Mouse (Mus musculus) liver, adult 2 months (tissue): Measurements from ENCODE around the gene Clmp. TPM values are rescaled to one million over a fixed set of nuclear protein-coding genes. Genes with fewer than 3 reads are reported as not detected.
"Not testable (repeated sequence)": the region's sequence is repeated elsewhere in the genome, so short reads cannot be mapped to it uniquely, and the experiment has no call there.

Experiments used
- DNase-seq: peaks from one replicate; pipeline ENCODE4 v3.0.0-alpha.2; 2011; ENCODE audit warnings: low read depth, low spot score; ENCODE audit errors: extremely low read depth
- H3K27ac ChIP-seq: fragments of 200-500 bp; replicated peaks from 2 replicates; pipeline ENCODE4 v1.5.1; 2012; ENCODE audit warnings: low read depth, mild to moderate bottlenecking, control low read depth, inconsistent platforms, low read length; ENCODE audit not compliant: insufficient read depth
- H3K27me3 ChIP-seq: fragments of 200-500 bp; 2 replicates; pipeline ENCODE4 v1.6.1; 2012; ENCODE audit warnings: mild to moderate bottlenecking, moderate library complexity, low read length, inconsistent platforms; ENCODE audit not compliant: control insufficient read depth, insufficient read depth
- H3K36me3 ChIP-seq: fragments of 200-500 bp; 2 replicates; pipeline ENCODE4 v1.6.1; 2012; ENCODE audit warnings: low read length, inconsistent platforms; ENCODE audit not compliant: control insufficient read depth, insufficient read depth
- H3K4me1 ChIP-seq: fragments of 200-500 bp; 2 replicates; pipeline ENCODE4 v1.6.1; 2011; ENCODE audit warnings: low read length; ENCODE audit not compliant: control insufficient read depth, insufficient read depth
- H3K4me3 ChIP-seq: fragments of 200-500 bp; 2 replicates; pipeline ENCODE4 v1.5.1; 2011; ENCODE audit warnings: low read depth, mild to moderate bottlenecking, control low read depth, low read length, moderate library complexity; ENCODE audit not compliant: insufficient read depth
- H3K79me2 ChIP-seq: fragments of 200-500 bp; 2 replicates; pipeline ENCODE4 v1.6.1; 2012; ENCODE audit warnings: inconsistent platforms, mild to moderate bottlenecking, low read length, moderate library complexity; ENCODE audit not compliant: control insufficient read depth, insufficient read depth
- H3K9ac ChIP-seq: fragments of 200-500 bp; 2 replicates; pipeline ENCODE4 v1.6.1; 2012; ENCODE audit warnings: low read depth, mild to moderate bottlenecking, control low read depth, inconsistent platforms, low read length
- CTCF ChIP-seq: fragments of 200-500 bp; IDR thresholded peaks from 2 replicates; pipeline ENCODE4 v1.5.1; 2011; ENCODE audit warnings: low read depth, low read length, control low read depth
- POLR2A ChIP-seq: fragments of 200-500 bp; IDR thresholded peaks from 2 replicates; pipeline ENCODE4 v1.6.1; 2011; ENCODE audit warnings: low read length, control low read depth; ENCODE audit not compliant: insufficient read depth; ENCODE audit errors: extremely low read depth
- WGBS: fragments of 180-500 bp; shearing (Covaris S2); methylation state at CpG from one replicate; pipeline ENCODE4 v1.1.7; 2018; 5-methylcytosine and 5-hydroxymethylcytosine counted together
- polyA plus RNA-seq: library from polyadenylated mRNA; depleted of rRNA; stranded (reverse); fragments of >200 nt; gene quantifications from 2 replicates; pipeline ENCODE4 v1.2.3, GENCODE M21; 2012
- total RNA-seq: library from RNA; depleted of rRNA; stranded (reverse); fragments of >200 nt; gene quantifications from 2 replicates; pipeline ENCODE4 v1.2.3, GENCODE M21; 2014

The Clmp gene
- total and polyA plus RNA-seq, 2 experiments: 0.46 to 1.3 TPM

GRCm38 (mm10) chr9:40766058-40766605 is 80.4 kb downstream of the Clmp start:
- DNase-seq: no peak
- Histone ChIP-seq H3K4me3 (no peak overlapping the region), H3K4me1 (no peaks in the 10 kb centered on the region), H3K9ac (no peak overlapping the region), H3K27ac (no peak overlapping the region), H3K27me3 (no peaks in the 10 kb centered on the region), H3K36me3 (no peaks in the 10 kb centered on the region), H3K79me2 (no peaks in the 10 kb centered on the region)
- TF ChIP-seq CTCF: no peak
- TF ChIP-seq POLR2A: no peak
- WGBS: 80% methylated on average over 7 of the region's 7 CpGs

- no peak overlapping the region for H3K9ac ChIP-seq
- no peaks in the 10 kb centered on the region for H3K79me2 ChIP-seq
- H3K4me3 ChIP-seq: no peak overlapping the region
- 86% methylated on average over 4 of the region's 4 CpGs for WGBS
- TF ChIP-seq POLR2A (no peak), CTCF (no peak)
- no peaks in the 10 kb centered on the region for H3K4me1 ChIP-seq
- no peaks in the 10 kb centered on the region for H3K27me3 ChIP-seq
- H3K27ac ChIP-seq: no peak overlapping the region
- DNase-seq: no peak
- no peaks in the 10 kb centered on the region for H3K36me3 ChIP-seq
Observed at GRCm38 (mm10) chr9:40767946-40768345, 82.2 kb downstream of the Clmp start.

GRCm38 (mm10) chr9:40772246-40772645 is 86.5 kb downstream of the Clmp start:
- WGBS: 91% methylated on average over 13 of the region's 13 CpGs
- no peaks in the 10 kb centered on the region for H3K27me3 ChIP-seq
- TF ChIP-seq POLR2A (no peak), CTCF (no peak)

GRCm38 (mm10) chr9:40773142-40773541 is 87.4 kb downstream of the Clmp start:
- not testable (repeated sequence) for H3K4me3 ChIP-seq, DNase-seq, H3K27ac ChIP-seq, H3K9ac ChIP-seq, H3K79me2 ChIP-seq, H3K36me3 ChIP-seq, H3K27me3 ChIP-seq
- H3K4me1 ChIP-seq: peaks cover 16% of the 10 kb centered on the region
- 85% methylated on average over 6 of the region's 6 CpGs for WGBS

More at GRCm38 (mm10) chr9:40772246-40772645, 86.5 kb downstream of the Clmp start:
- Histone ChIP-seq H3K4me3 (no peak overlapping the region), H3K27ac (no peak overlapping the region), H3K4me1 (peaks cover 16% of the 10 kb centered on the region), H3K79me2 (no peaks in the 10 kb centered on the region), H3K9ac (no peak overlapping the region), H3K36me3 (no peaks in the 10 kb centered on the region)
- no peak for DNase-seq

- Histone ChIP-seq H3K4me1 (peaks cover 16% of the 10 kb centered on the region), H3K4me3 (no peak overlapping the region), H3K27me3 (no peaks in the 10 kb centered on the region), H3K9ac (no peak overlapping the region), H3K27ac (no peak overlapping the region), H3K79me2 (no peaks in the 10 kb centered on the region), H3K36me3 (no peaks in the 10 kb centered on the region)
- WGBS: 21% methylated on average over 4 of the region's 4 CpGs
- peak; percentile 88 for DNase-seq
- TF ChIP-seq CTCF (no peak), POLR2A (no peak)
Observed at GRCm38 (mm10) chr9:40773869-40774268, 88.1 kb downstream of the Clmp start.

GRCm38 (mm10) chr9:40776044-40776443 is 90.3 kb downstream of the Clmp start:
- TF ChIP-seq CTCF (no peak), POLR2A (no peak)
- Histone ChIP-seq H3K79me2 (no peaks in the 10 kb centered on the region), H3K27ac (peak overlapping the region; percentile 42; the same call in 1 of the 2 replicates), H3K4me1 (peaks cover 16% of the 10 kb centered on the region), H3K4me3 (no peak overlapping the region), H3K36me3 (no peaks in the 10 kb centered on the region), H3K9ac (no peak overlapping the region), H3K27me3 (no peaks in the 10 kb centered on the region)
- 87% methylated on average over 1 of the region's 1 CpGs for WGBS
- DNase-seq: no peak
